Mouse (Mus musculus) MEL (cell line): Measurements from ENCODE around the gene Pdia2. TPM values are rescaled to one million over a fixed set of nuclear protein-coding genes. Genes with fewer than 3 reads are reported as not detected.

ENCODE experiments used
- DNase-seq: peaks from one replicate; pipeline ENCODE4 v3.0.0; 2011; ENCODE audit warnings: low read depth, low spot score
- H3K27ac ChIP-seq: 2 replicates; pipeline ENCODE4 v1.5.1; 2012; ENCODE audit warnings: low read depth, mild to moderate bottlenecking, control low read depth, low read length, moderate library complexity; ENCODE audit not compliant: control insufficient read depth
- H3K27me3 ChIP-seq, 2 experiments: fragments of 150-350 bp in 1 of 2; sonication (generic) in 1 of 2; 2 replicates each; pipeline ENCODE4 v1.6.1; 2012; ENCODE audit warnings: low read length in 2 of 2, mild to moderate bottlenecking in 2 of 2, improper control_type of control experiment in 1 of 2, moderate library complexity in 1 of 2; ENCODE audit not compliant: insufficient read depth in 2 of 2, control insufficient read depth in 1 of 2
- H3K36me3 ChIP-seq, 2 experiments: 2 replicates each; pipeline ENCODE4 v1.6.1; 2012 to 2014; ENCODE audit warnings: low read length in 2 of 2, improper control_type of control experiment in 1 of 2, inconsistent platforms in 1 of 2, mild to moderate bottlenecking in 1 of 2; ENCODE audit not compliant: insufficient read depth in 2 of 2, control insufficient read depth in 1 of 2
- H3K4me1 ChIP-seq, 2 experiments: fragments of 150-350 bp in 1 of 2; sonication (generic) in 1 of 2; 2 replicates each; pipeline ENCODE4 v1.6.1; 2012; ENCODE audit warnings: low read length in 2 of 2, improper control_type of control experiment in 1 of 2, mild to moderate bottlenecking in 1 of 2; ENCODE audit not compliant: insufficient read depth in 2 of 2, control insufficient read depth in 1 of 2
- H3K4me3 ChIP-seq, 2 experiments: fragments of 150-350 bp in 1 of 2; sonication (generic) in 1 of 2; 2 replicates each; pipeline ENCODE4 v1.5.1; 2012; ENCODE audit warnings: low read depth in 2 of 2, low read length in 2 of 2, mild to moderate bottlenecking in 2 of 2, moderate library complexity in 2 of 2, control low read depth in 1 of 2, improper control_type of control experiment in 1 of 2; ENCODE audit not compliant: control insufficient read depth in 1 of 2, insufficient read depth in 1 of 2
- H3K79me2 ChIP-seq: 2 replicates; pipeline ENCODE4 v1.6.1; 2012; ENCODE audit warnings: mild to moderate bottlenecking, low read length, moderate library complexity; ENCODE audit not compliant: control insufficient read depth, poor library complexity, insufficient read depth
- H3K9ac ChIP-seq: 2 replicates; pipeline ENCODE4 v1.6.1; 2012; ENCODE audit warnings: low read depth, mild to moderate bottlenecking, control low read depth, low read length, moderate library complexity; ENCODE audit not compliant: control insufficient read depth, poor library complexity, severe bottlenecking
- H3K9me3 ChIP-seq: fragments of 150-350 bp; sonication (generic); replicated peaks from 2 replicates; pipeline ENCODE4 v1.6.1; 2012; ENCODE audit warnings: mild to moderate bottlenecking, low read length, improper control_type of control experiment, moderate library complexity; ENCODE audit not compliant: insufficient read depth
- BHLHE40 ChIP-seq: IDR thresholded peaks from 2 replicates; pipeline ENCODE4 v1.6.1; 2012; ENCODE audit warnings: low read depth, mild to moderate bottlenecking, inconsistent platforms, low read length, improper control_type of control experiment, borderline replicate concordance
- CHD2 ChIP-seq: IDR thresholded peaks from 2 replicates; pipeline ENCODE4 v1.6.1; 2011; ENCODE audit warnings: low read length, improper control_type of control experiment
- E2F4 ChIP-seq: IDR thresholded peaks from 2 replicates; pipeline ENCODE4 v1.6.1; 2011; ENCODE audit warnings: low read depth, low read length, improper control_type of control experiment, borderline replicate concordance
- ELF1 ChIP-seq: IDR thresholded peaks from 2 replicates; pipeline ENCODE4 v1.6.1; 2014; ENCODE audit warnings: low read depth, mild to moderate bottlenecking, inconsistent platforms, low read length, improper control_type of control experiment, moderate library complexity
- EP300 ChIP-seq, 2 experiments: IDR thresholded peaks; 2 replicates each; pipeline ENCODE4 v1.6.1; 2011; ENCODE audit warnings: improper control_type of control experiment in 2 of 2, low read length in 2 of 2, low read depth in 1 of 2, mild to moderate bottlenecking in 1 of 2
- GATA1 ChIP-seq: IDR thresholded peaks from 2 replicates; pipeline ENCODE4 v1.6.1; 2011; ENCODE audit warnings: low read depth, low read length, improper control_type of control experiment
- HCFC1 ChIP-seq: IDR thresholded peaks from 2 replicates; pipeline ENCODE4 v1.6.1; 2012; ENCODE audit warnings: low read depth, mild to moderate bottlenecking, inconsistent platforms, low read length, improper control_type of control experiment, moderate library complexity
- JUND ChIP-seq: IDR thresholded peaks from 2 replicates; pipeline ENCODE4 v1.6.1; 2011; ENCODE audit warnings: low read depth, mild to moderate bottlenecking, improper control_type of control experiment, low read length
- KAT2A ChIP-seq: conservative IDR thresholded peaks from 2 replicates; pipeline ENCODE4 v1.6.1; 2012; ENCODE audit warnings: low read depth, low read length, improper control_type of control experiment, inconsistent platforms
- MAFK ChIP-seq: IDR thresholded peaks from 2 replicates; pipeline ENCODE4 v1.6.1; 2011; ENCODE audit warnings: low read depth, mild to moderate bottlenecking, low read length, improper control_type of control experiment, borderline replicate concordance
- MAX ChIP-seq: IDR thresholded peaks from 2 replicates; pipeline ENCODE4 v1.6.1; 2011; ENCODE audit warnings: low read length, improper control_type of control experiment
- MAZ ChIP-seq: IDR thresholded peaks from 2 replicates; pipeline ENCODE4 v1.6.1; 2012; ENCODE audit warnings: low read depth, mild to moderate bottlenecking, inconsistent platforms, low read length, improper control_type of control experiment
- MEF2A ChIP-seq: IDR thresholded peaks from 2 replicates; pipeline ENCODE4 v1.6.1; 2014; ENCODE audit warnings: low read depth, mild to moderate bottlenecking, inconsistent platforms, low read length, improper control_type of control experiment; ENCODE audit not compliant: poor library complexity, insufficient replicate concordance, severe bottlenecking; ENCODE audit errors: extremely low read depth
- MXI1 ChIP-seq: IDR thresholded peaks from 2 replicates; pipeline ENCODE4 v1.6.1; 2011; ENCODE audit warnings: mild to moderate bottlenecking, low read depth, low read length, improper control_type of control experiment
- MYB ChIP-seq: IDR thresholded peaks from 2 replicates; pipeline ENCODE4 v1.6.1; 2011; ENCODE audit warnings: mild to moderate bottlenecking, low read depth, low read length, improper control_type of control experiment
- MYC ChIP-seq: IDR thresholded peaks from 2 replicates; pipeline ENCODE4 v1.6.1; 2011; ENCODE audit warnings: low read depth, mild to moderate bottlenecking, low read length, improper control_type of control experiment, moderate library complexity
- POLR2AphosphoS2 ChIP-seq: IDR thresholded peaks from 2 replicates; pipeline ENCODE4 v1.6.1; 2011; ENCODE audit warnings: low read length, improper control_type of control experiment
- POLR2AphosphoS5 ChIP-seq: IDR thresholded peaks from 2 replicates; pipeline ENCODE4 v1.6.1; 2012; ENCODE audit warnings: low read depth, borderline replicate concordance, mild to moderate bottlenecking, inconsistent platforms, low read length, moderate library complexity, mixed read lengths
- RAD21 ChIP-seq: IDR thresholded peaks from 2 replicates; pipeline ENCODE4 v1.6.1; 2011; ENCODE audit warnings: mild to moderate bottlenecking, low read depth, low read length, improper control_type of control experiment
- SIN3A ChIP-seq: IDR thresholded peaks from 2 replicates; pipeline ENCODE4 v1.6.1; 2012; ENCODE audit warnings: low read length, improper control_type of control experiment, inconsistent platforms
- TAL1 ChIP-seq: IDR thresholded peaks from 2 replicates; pipeline ENCODE4 v1.6.1; 2012; ENCODE audit warnings: mild to moderate bottlenecking, inconsistent platforms, low read length, moderate library complexity, mixed read lengths
- TBP ChIP-seq: IDR thresholded peaks from 2 replicates; pipeline ENCODE4 v1.8.0; 2011; ENCODE audit warnings: low read depth, low read length, improper control_type of control experiment
- TCF12 ChIP-seq: IDR thresholded peaks from 2 replicates; pipeline ENCODE4 v1.6.1; 2014; ENCODE audit warnings: low read depth, mild to moderate bottlenecking, inconsistent platforms, low read length, improper control_type of control experiment, moderate library complexity
- USF1 ChIP-seq: IDR thresholded peaks from 2 replicates; pipeline ENCODE4 v1.6.1; 2014; ENCODE audit warnings: low read depth, mild to moderate bottlenecking, inconsistent platforms, low read length, improper control_type of control experiment, moderate library complexity
- USF2 ChIP-seq, 2 experiments: IDR thresholded peaks; 2 replicates each; pipeline ENCODE4 v1.6.1; 2011 to 2012; ENCODE audit warnings: improper control_type of control experiment in 2 of 2, low read length in 2 of 2, borderline replicate concordance in 1 of 2, inconsistent platforms in 1 of 2, low read depth in 1 of 2, mild to moderate bottlenecking in 1 of 2; ENCODE audit not compliant: insufficient read depth in 1 of 2
- ZC3H11A ChIP-seq: IDR thresholded peaks from 2 replicates; pipeline ENCODE4 v1.6.1; 2012; ENCODE audit warnings: low read depth, mild to moderate bottlenecking, inconsistent platforms, low read length, improper control_type of control experiment
- ZKSCAN1 ChIP-seq: IDR thresholded peaks from 2 replicates; pipeline ENCODE4 v1.6.1; 2012; ENCODE audit warnings: low read depth, mild to moderate bottlenecking, inconsistent platforms, low read length, improper control_type of control experiment, moderate library complexity
- polyA plus RNA-seq, 2 experiments: library from polyadenylated mRNA; stranded (reverse) in 1 of 2; unstranded in 1 of 2; fragments of >175 nt in 1 of 2; fragments of >200 nt in 1 of 2; gene quantifications; 2 replicates each; pipeline versions ENCODE4 v1.2.1 to v1.2.4; 2012; ENCODE audit warnings: low replicate concordance in 2 of 2, low read depth in 1 of 2; ENCODE audit not compliant: insufficient read length in 2 of 2, insufficient read depth in 1 of 2, missing spikeins in 1 of 2
- total RNA-seq: library from RNA; depleted of rRNA; stranded (reverse); fragments of 300-350 nt; gene quantifications from 2 replicates; pipeline ENCODE4 v1.2.3, GENCODE M21; 2012

Gene Pdia2
- total and polyA plus RNA-seq, 3 experiments: 11.2 to 13.6 TPM; not detected in 1

DNA sequence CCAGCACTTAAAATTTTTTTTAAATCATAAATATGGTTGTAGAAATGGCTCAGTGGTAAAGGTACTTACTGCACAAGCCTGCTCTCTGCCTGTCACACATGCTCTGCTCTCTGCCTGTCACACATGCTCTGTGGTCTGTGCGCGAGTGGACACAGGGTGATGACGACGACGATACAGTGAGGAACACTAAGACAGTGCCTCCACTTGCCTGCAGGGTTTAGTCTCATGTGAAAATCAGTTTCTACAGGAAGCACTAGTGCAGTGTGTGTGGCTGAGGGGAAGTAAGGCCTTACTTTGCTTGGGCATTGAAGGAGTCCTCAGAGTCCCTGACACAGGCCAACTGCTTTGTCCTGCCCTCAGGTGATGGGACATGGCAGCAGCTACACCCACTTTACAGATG lies 30.9 kb upstream of the Pdia2 start:
- Histone ChIP-seq H3K9ac (no peak overlapping the region), H3K27me3 (peaks cover 2 to 3% of the 10 kb centered on the region in 2 experiments; a peak in 2 of 4 replicates), H3K36me3 (no peaks in the 10 kb centered on the region), H3K4me1 (peaks cover 3% of the 10 kb centered on the region in 2 experiments; a peak in 3 of 4 replicates), H3K79me2 (no peaks in the 10 kb centered on the region), H3K9me3 (no peaks in the 10 kb centered on the region), H3K4me3 (no peak overlapping the region), H3K27ac (no peak overlapping the region)
- no peak for DNase-seq
- TF ChIP-seq JUND (no peak), ZC3H11A (no peak), POLR2AphosphoS5 (no peak), CHD2 (no peak)

DNA sequence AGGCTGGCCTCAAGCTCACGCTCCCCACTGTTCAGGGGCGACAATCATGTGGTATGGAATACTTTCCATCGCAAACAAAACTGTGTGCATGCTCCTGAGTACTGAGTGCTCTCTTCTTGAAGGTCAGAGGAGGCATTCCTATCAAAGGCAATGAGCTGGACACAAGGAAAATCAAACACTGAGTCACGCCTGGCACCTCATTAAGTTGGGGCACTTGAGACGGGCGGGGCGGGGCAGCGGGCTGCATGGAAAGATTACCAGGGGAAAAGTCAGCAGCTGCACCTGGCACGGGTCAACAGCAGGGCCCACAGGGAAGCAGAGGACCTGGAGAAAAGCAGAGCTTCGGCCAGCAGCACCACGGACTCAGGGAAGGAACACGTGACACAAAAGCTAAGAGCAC lies 26.3 kb upstream of the Pdia2 start:
- Histone ChIP-seq H3K4me3 (no peak overlapping the region), H3K9me3 (no peaks in the 10 kb centered on the region), H3K36me3 (no peaks in the 10 kb centered on the region), H3K9ac (no peak overlapping the region), H3K27ac (no peak overlapping the region), H3K79me2 (no peaks in the 10 kb centered on the region), H3K27me3 (peaks cover 5 to 9% of the 10 kb centered on the region in 2 experiments; a peak in 3 of 4 replicates), H3K4me1 (no peaks in the 10 kb centered on the region)
- TF ChIP-seq TAL1 (no peak), MXI1 (no peak), SIN3A (no peak), RAD21 (no peak), USF2 (IDR thresholded peaks at IDR 0.05; ENCODE audit: borderline replicate concordance in 1 of 2, insufficient read depth in 1 of 2, low read depth in 1 of 2, low read length in 2 of 2) (no peak), ELF1 (no peak), ZC3H11A (no peak), MAZ (no peak), TBP (no peak)
- no peak for DNase-seq

DNA sequence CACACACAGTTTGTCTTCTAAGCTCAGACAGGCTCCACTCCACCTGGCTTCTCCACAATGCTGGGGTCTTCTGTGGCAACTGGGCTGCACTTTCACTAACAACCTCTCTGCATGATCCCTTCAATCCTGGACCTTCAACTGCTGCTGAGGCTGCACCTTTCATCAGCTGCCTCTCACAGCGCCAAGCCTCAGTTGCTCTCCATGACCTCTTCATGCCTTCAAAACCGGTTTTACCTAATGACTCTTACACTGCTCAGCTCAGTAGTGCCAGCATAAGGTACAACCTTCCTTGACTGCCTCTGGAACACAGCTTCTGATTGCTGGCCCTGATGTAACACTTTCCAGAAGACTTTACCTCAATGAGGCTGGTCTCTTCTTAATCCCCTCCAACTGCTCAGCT lies 22.6 kb upstream of the Pdia2 start:
- Histone ChIP-seq H3K4me1 (no peaks in the 10 kb centered on the region), H3K79me2 (no peaks in the 10 kb centered on the region), H3K27me3 (peaks cover 6 to 9% of the 10 kb centered on the region in 2 experiments; a peak in 3 of 4 replicates), H3K4me3 (no peak overlapping the region)
- no peak for DNase-seq
- TF ChIP-seq EP300 (IDR thresholded peaks at IDR 0.05; ENCODE audit: low read depth in 1 of 2, low read length in 2 of 2) (no peak), MYC (no peak), BHLHE40 (no peak), HCFC1 (no peak), MEF2A (no peak), KAT2A (no peak), MAZ (no peak), MYB (no peak), CHD2 (no peak), USF1 (no peak), POLR2AphosphoS2 (no peak), GATA1 (no peak), E2F4 (no peak), ZKSCAN1 (no peak), MAX (no peak), MAFK (no peak), TCF12 (no peak)
- TF ChIP-seq, all 39 proteins: peak for 0
- Histone ChIP-seq H3K27ac (no peak overlapping the region), H3K9me3 (no peaks in the 10 kb centered on the region), H3K36me3 (no peaks in the 10 kb centered on the region), H3K9ac (no peak overlapping the region)
